Mouse (Mus musculus): ENCODE results near the gene Cenpe.

- TF ChIP-seq CTCF (IDR thresholded peaks at IDR 0.05; ENCODE audit: extremely low read depth, insufficient read depth, insufficient read length, insufficient replicate concordance) (no peak), POLR2A (IDR thresholded peaks at IDR 0.05; ENCODE audit: low read depth, low read length) (no peak)
These were observed 36.8 kb downstream of the Cenpe start for GRCm38 (mm10) chr3:135249104-135249503.
